Mouse (Mus musculus) A20 (cell line): Measurements from ENCODE around the gene Olfr834.

Source experiments
- DNase-seq: peaks from one replicate; pipeline ENCODE4 v3.0.0-alpha.2; 2011; ENCODE audit warnings: low read depth, low spot score

Olfr834 gene

GRCm38 (mm10) chr9:18987690-18988089 lies at the start of gene Olfr834:
Gene Olfr834, plus strand, starts transcription at chr9:18987990.
- DNase-seq = no peak

DNA sequence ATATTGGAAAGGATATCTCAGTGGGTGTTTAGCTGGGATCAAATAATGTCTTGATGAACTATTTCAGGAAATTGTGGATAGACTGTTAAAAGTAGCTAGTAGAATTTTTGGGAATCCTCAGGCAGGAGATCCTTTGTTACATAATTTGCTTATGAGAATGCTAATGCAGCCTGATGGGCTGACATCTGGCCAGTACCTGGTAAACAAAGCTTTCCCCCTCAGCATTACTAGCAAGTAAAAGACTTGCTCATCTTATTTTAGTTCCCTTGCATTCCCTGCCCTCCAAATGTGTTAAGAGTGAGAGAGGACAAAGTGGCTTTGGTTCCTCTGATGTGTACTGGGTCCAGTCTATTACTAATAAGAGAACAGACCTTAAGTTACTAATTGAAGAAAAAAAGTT lies 25.8 kb upstream of the Olfr834 start:
- DNase-seq = no peak

DNA sequence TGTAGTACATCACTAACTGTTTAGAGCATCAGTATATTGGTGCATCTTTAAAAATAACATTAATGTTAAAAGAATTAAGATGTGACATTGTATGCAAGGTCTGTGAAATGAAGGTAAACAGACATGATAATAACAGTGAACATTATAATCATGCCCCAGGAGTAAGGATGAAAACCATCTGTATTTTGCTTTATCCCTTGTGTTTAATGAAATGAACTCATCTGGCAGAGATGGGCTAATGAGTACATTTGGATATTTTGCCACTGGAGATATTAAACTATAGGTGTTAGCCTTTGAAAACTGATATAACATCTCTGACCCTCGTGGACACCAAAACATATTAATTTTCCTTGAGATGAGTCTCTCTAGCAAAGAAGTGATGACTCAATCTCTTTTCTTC lies 44.6 kb downstream of the Olfr834 start, which contains the start of gene Olfr835:
Gene Olfr835, plus strand, starts transcription at position 301 of the 400 bp plus-strand sequence.
- no peak for DNase-seq
